Comparison of ENCODE assay signal across 9 mouse cellular contexts in the genomic region with DNA sequence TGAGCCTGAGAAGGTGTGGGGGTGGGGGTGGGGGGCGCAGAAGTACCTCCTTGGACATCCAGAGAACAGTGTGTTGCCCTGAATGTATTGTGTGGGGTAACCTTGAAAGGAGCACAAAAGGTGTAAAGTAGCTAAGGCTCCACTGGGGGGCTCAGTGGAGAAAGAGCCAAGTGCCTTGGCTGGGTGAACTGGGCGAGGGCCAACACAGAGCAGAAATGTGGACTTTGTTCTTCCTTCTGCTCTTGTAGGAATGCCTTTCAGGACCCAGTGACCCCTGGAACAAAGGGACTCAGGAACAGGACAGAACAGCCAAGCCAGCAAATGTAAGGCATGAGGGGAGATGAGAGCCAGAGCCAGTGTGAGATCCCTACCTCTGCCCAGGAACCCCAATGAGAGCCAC. TPM values are rescaled to one million over a fixed set of nuclear protein-coding genes. Genes with fewer than 3 reads are reported as not detected.
DNase-seq lines count a peak whose midpoint lies in the region; ATAC-seq lines count a peak whose summit lies in the region.
"Had no signal": no experiment of that assay in that cellular context is flagged by ENCODE, and none has a peak within 500 bp of the region (broad histone marks: within the 10 kb centered on the region; RNA-seq: fewer than 3 reads in every experiment).

No protein-coding gene starts in this region.

- no peak overlapping the region for H3K9ac ChIP-seq in limb, embryonic 15.5 days
- H3K9ac ChIP-seq: heart, embryonic 13.5 days had no signal

- ATAC-seq in granulocyte monocyte progenitor cell, adult 5-6 weeks (replicated peaks; ENCODE audit: poor library complexity, severe bottlenecking): peak; percentile 51; the same call in 1 of the 2 replicates
- ATAC-seq in limb, embryonic 15.5 days (ENCODE audit: insufficient number of reproducible peaks, low FRiP score, low TSS enrichment, low read depth): no peak

- no peaks in the 10 kb centered on the region for H3K36me3 ChIP-seq in limb, embryonic 15.5 days
- H3K36me3 ChIP-seq: heart, embryonic 13.5 days had no signal

- peak; percentile 27 for DNase-seq in embryo, embryonic 10 days (ENCODE audit: low spot score)
- no peak for DNase-seq in embryo, embryonic 9.5 days (ENCODE audit: extremely low spot score)
- DNase-seq in 3T3-L1 (ENCODE audit: low read depth, low spot score) (peak; percentile 34), MN1 (ENCODE audit: low spot score) (no peak)
- DNase-seq in spleen, adult 18-20 months: no peak
- DNase-seq in right cerebral cortex, postnatal 25 days: no peak

- peak overlapping the region; percentile 27; the same call in 1 of the 2 replicates for H3K27ac ChIP-seq in limb, embryonic 15.5 days
- H3K27ac ChIP-seq: heart, embryonic 13.5 days had no signal

- H3K9me3 ChIP-seq in limb, embryonic 15.5 days: no peaks in the 10 kb centered on the region
- H3K9me3 ChIP-seq: heart, embryonic 13.5 days had no signal

- WGBS in limb, embryonic 15.5 days: 41% methylated on average over 2 of the region's 2 CpGs

- H3K4me2 ChIP-seq in limb, embryonic 15.5 days: no peak overlapping the region
- H3K4me2 ChIP-seq: heart, embryonic 13.5 days had no signal

- no peak overlapping the region for H3K4me3 ChIP-seq in limb, embryonic 15.5 days
- H3K4me3 ChIP-seq: heart, embryonic 13.5 days had no signal

- H3K4me1 ChIP-seq in limb, embryonic 15.5 days: 0 out of 2 replicates have a peak, but pooled peaks cover 3% of the 10 kb centered on the region
- H3K4me1 ChIP-seq: heart, embryonic 13.5 days had no signal

- no peaks in the 10 kb centered on the region for H3K27me3 ChIP-seq in limb, embryonic 15.5 days

RNA-seq across cellular contexts. Expression of a gene that starts 15.4 kb away (rescaled TPM):
- not detected in 2 replicates for total RNA-seq in granulocyte monocyte progenitor cell, adult 5-6 weeks (2014; fragmentation: Nextera tagmentation)
- not detected in 2 replicates for total RNA-seq in granulocyte monocyte progenitor cell, adult 5-6 weeks (2017)
- polyA plus RNA-seq in limb, embryonic 15.5 days (2015; fragmentation: Nextera tagmentation; extraction: Ambion mirVana): 8.4 and 9.7 TPM in 2 replicates

RNA-seq across cellular contexts. Expression of a gene that starts 31.7 kb away (rescaled TPM):
- total RNA-seq in granulocyte monocyte progenitor cell, adult 5-6 weeks (2014; fragmentation: Nextera tagmentation): 14.9 and 17.6 TPM in 2 replicates
- total RNA-seq in granulocyte monocyte progenitor cell, adult 5-6 weeks (2017): 3.8 and 8.8 TPM in 2 replicates
- polyA plus RNA-seq in limb, embryonic 15.5 days (2015; fragmentation: Nextera tagmentation; extraction: Ambion mirVana): 23.3 and 23.4 TPM in 2 replicates

Comparison
In these comparisons a context has a peak if more than half of its experiments do, and no peak if none do; other contexts are left out.
1. DNase-seq: peak in embryo, embryonic 10 days (single experiment) and 3T3-L1 (single experiment); none in embryo, embryonic 9.5 days (single experiment), MN1 (single experiment), spleen, adult 18-20 months (0 of 2) and right cerebral cortex, postnatal 25 days (single experiment).